Mouse (Mus musculus): ENCODE measurements at regions not wholly inside any gene's neighbourhood (a gene's known extent, or its start where the extent isn't known, plus 50 kb on each side); places are given as distances from the start of the nearest gene placed in this dataset.

GRCm38 (mm10) chr14:98937933-98938332 is 56.2 kb downstream of the Rpl36a-ps1 start:
- DNase-seq (ENCODE audit: low spot score), result no peak

GRCm38 (mm10) chr14:98937373-98937772 is 56.7 kb downstream of the Rpl36a-ps1 start:
- DNase-seq (ENCODE audit: low spot score), result no peak

- peak; percentile 30 for DNase-seq (ENCODE audit: low spot score)
These were observed 60.7 kb downstream of the Rpl36a-ps1 start for GRCm38 (mm10) chr14:98933371-98933916.

GRCm38 (mm10) chr14:98929276-98929675 is 64.8 kb downstream of the Rpl36a-ps1 start:
- DNase-seq (ENCODE audit: low spot score), result no peak

- DNase-seq (ENCODE audit: low spot score), result no peak
These were observed 85.9 kb downstream of the Rpl36a-ps1 start for GRCm38 (mm10) chr14:98908234-98908633.

GRCm38 (mm10) chr14:98898876-98899275 is 95.2 kb downstream of the Rpl36a-ps1 start:
- DNase-seq (ENCODE audit: low spot score), result no peak

- no peak for DNase-seq (ENCODE audit: low spot score)
These were observed 96.7 kb downstream of the Rpl36a-ps1 start for GRCm38 (mm10) chr14:98897390-98897789.

GRCm38 (mm10) chr14:98895933-98896332 is 98.2 kb downstream of the Rpl36a-ps1 start:
- no peak for DNase-seq (ENCODE audit: low spot score)

GRCm38 (mm10) chr14:98892670-98893069 is 101.4 kb downstream of the Rpl36a-ps1 start:
- DNase-seq (ENCODE audit: low spot score), result peak; percentile 2

GRCm38 (mm10) chr14:98891252-98891947 is 102.7 kb downstream of the Rpl36a-ps1 start:
- DNase-seq (ENCODE audit: low spot score), result no peak

- DNase-seq (ENCODE audit: low spot score), result no peak
These were observed 106.5 kb downstream of the Rpl36a-ps1 start for GRCm38 (mm10) chr14:98887588-98887987.

- peak; percentile 58 for DNase-seq (ENCODE audit: low spot score)
These were observed 107.1 kb downstream of the Rpl36a-ps1 start for GRCm38 (mm10) chr14:98886982-98887381.

- no peak for DNase-seq (ENCODE audit: low spot score)
These were observed 111.5 kb downstream of the Rpl36a-ps1 start for GRCm38 (mm10) chr14:98882586-98882985.

GRCm38 (mm10) chr14:98877956-98878355 is 116.2 kb downstream of the Rpl36a-ps1 start:
- DNase-seq (ENCODE audit: low spot score), result no peak

GRCm38 (mm10) chr14:98873446-98873845 is 120.7 kb downstream of the Rpl36a-ps1 start:
- no peak for DNase-seq (ENCODE audit: low spot score)

- DNase-seq (ENCODE audit: low spot score), result no peak
These were observed 124.2 kb downstream of the Rpl36a-ps1 start for GRCm38 (mm10) chr14:98869888-98870287.

- DNase-seq (ENCODE audit: low spot score), result no peak
These were observed 127.2 kb downstream of the Rpl36a-ps1 start for GRCm38 (mm10) chr14:98866880-98867279.

- no peak for DNase-seq (ENCODE audit: low spot score)
These were observed 130.1 kb downstream of the Rpl36a-ps1 start for GRCm38 (mm10) chr14:98864001-98864400.

GRCm38 (mm10) chr14:98863598-98863997 is 130.5 kb downstream of the Rpl36a-ps1 start:
- peak; percentile 7 for DNase-seq (ENCODE audit: low spot score)

- peak; percentile 7 for DNase-seq (ENCODE audit: low spot score)
These were observed 131.9 kb downstream of the Rpl36a-ps1 start for GRCm38 (mm10) chr14:98862095-98862735.

GRCm38 (mm10) chr14:98858801-98859200 is 135.3 kb downstream of the Rpl36a-ps1 start:
- DNase-seq (ENCODE audit: low spot score), result no peak

GRCm38 (mm10) chr14:98848500-98848899 is 145.6 kb downstream of the Rpl36a-ps1 start:
- DNase-seq (ENCODE audit: low spot score), result no peak

GRCm38 (mm10) chr14:98844221-98844620 is 149.9 kb downstream of the Rpl36a-ps1 start:
- no peak for DNase-seq (ENCODE audit: low spot score)

Measured in embryo, embryonic 10.5 days (tissue).